In the genomic region with DNA sequence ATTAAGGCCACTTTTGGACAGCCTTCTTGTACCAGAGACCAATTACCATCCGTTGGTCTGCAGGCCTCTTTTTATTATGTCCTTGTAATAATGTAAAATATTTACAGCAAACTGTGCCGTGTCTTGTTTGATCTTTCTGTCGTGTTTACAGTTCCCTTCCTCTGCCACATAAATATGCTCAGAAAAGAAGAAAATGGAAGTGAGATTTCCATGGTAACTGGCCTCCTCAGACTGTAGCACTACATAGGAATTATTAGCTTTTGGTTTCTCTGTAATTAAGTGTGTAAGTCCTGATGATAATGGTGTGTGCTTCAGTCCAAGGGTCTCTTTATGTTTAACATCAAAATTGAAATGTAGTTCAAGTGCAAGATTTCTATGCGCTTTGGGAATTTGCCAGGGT, we compare ENCODE assay signal across 19 mouse cellular contexts.
"Had no signal": no experiment of that assay in that cellular context is flagged by ENCODE, and none has a peak within 500 bp of the region (broad histone marks: within the 10 kb centered on the region; RNA-seq: fewer than 3 reads in every experiment).

No protein-coding gene starts in this region.

- H3K9ac ChIP-seq: kidney, embryonic 15.5 days; limb, embryonic 12.5 days; limb, embryonic 15.5 days; liver, embryonic 14.5 days; liver, postnatal 0 days; midbrain, embryonic 13.5 days; neural tube, embryonic 13.5 days had no signal

- DNase-seq: kidney, adult 8-10 months; kidney, postnatal 14 days; kidney, postnatal 4 days; left cerebral cortex, postnatal 4 days; lung, postnatal 10 days; thymus, adult 18-20 months; thymus, postnatal 14 days; thymus, postnatal 4 days had no signal

- H3K27me3 ChIP-seq: kidney, embryonic 15.5 days; limb, embryonic 12.5 days; limb, embryonic 15.5 days; midbrain, embryonic 13.5 days; neural tube, embryonic 13.5 days had no signal

- H3K4me1 ChIP-seq: kidney, embryonic 15.5 days; limb, embryonic 15.5 days had no signal

- H3K4me3 ChIP-seq: kidney, embryonic 15.5 days; limb, embryonic 12.5 days; limb, embryonic 15.5 days; midbrain, embryonic 13.5 days; myocyte; neural tube, embryonic 13.5 days had no signal

- H3K4me2 ChIP-seq: kidney, embryonic 15.5 days; limb, embryonic 12.5 days; limb, embryonic 15.5 days; liver, embryonic 11.5 days; midbrain, embryonic 13.5 days; neural tube, embryonic 13.5 days had no signal

- ATAC-seq: intestine, postnatal 0 days; liver, postnatal 0 days; midbrain, embryonic 13.5 days had no signal

- H3K9me3 ChIP-seq: kidney, embryonic 15.5 days; limb, embryonic 12.5 days; limb, embryonic 15.5 days; midbrain, embryonic 13.5 days; neural tube, embryonic 13.5 days had no signal

- H3K27ac ChIP-seq: kidney, embryonic 15.5 days; limb, embryonic 12.5 days; limb, embryonic 15.5 days; liver, embryonic 14.5 days; macrophage; midbrain, embryonic 13.5 days; neural tube, embryonic 13.5 days had no signal
